Mouse (Mus musculus) lung, adult 2 months (tissue): ENCODE results near the gene Polr3h.

ENCODE experiments used
- CTCF ChIP-seq: fragments of 200-500 bp; IDR thresholded peaks from 2 replicates; pipeline ENCODE4 v1.5.1; 2011; ENCODE audit warnings: mild to moderate bottlenecking, low read length, control low read depth; ENCODE audit not compliant: insufficient read depth
- POLR2A ChIP-seq: fragments of 200-500 bp; IDR thresholded peaks from 2 replicates; pipeline ENCODE4 v1.6.1; 2011; ENCODE audit warnings: low read depth, mild to moderate bottlenecking, control low read depth, low read length, borderline replicate concordance; ENCODE audit errors: extremely low read depth

DNA sequence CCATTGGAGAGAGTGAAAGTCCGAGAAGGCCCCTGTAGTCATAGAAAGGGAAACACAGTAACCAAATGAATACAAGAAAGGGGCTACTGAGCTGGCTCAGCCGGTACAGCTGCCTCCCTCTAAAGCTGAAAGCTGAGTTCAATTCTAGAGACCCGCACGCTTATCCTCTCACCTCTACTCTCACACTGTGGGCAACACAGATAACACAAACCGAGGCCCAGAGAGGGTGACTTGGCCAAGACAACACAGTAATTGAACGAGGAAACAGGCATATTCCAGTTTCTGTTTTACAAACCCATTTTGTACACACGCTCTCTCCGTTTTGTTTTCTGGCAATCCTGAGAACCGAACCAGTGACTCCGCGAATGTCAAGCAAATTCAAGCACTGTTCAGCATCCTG lies 1.1 kb downstream of the Polr3h start:
- TF ChIP-seq CTCF (no peak), POLR2A (no peak)
